Mouse (Mus musculus) kidney, postnatal 10 days (tissue): Measurements from ENCODE around the gene Dnajc19.
A peak's percentile ranks its signal among the peaks of the same experiment; 100 is the strongest.
"Not testable (repeated sequence)": the region's sequence is repeated elsewhere in the genome, so short reads cannot be mapped to it uniquely, and the experiment has no call there.

Experiments
- DNase-seq: peaks from one replicate; pipeline ENCODE4 v3.0.0; 2021; ENCODE audit warnings: mixed read lengths

Gene Dnajc19

DNA sequence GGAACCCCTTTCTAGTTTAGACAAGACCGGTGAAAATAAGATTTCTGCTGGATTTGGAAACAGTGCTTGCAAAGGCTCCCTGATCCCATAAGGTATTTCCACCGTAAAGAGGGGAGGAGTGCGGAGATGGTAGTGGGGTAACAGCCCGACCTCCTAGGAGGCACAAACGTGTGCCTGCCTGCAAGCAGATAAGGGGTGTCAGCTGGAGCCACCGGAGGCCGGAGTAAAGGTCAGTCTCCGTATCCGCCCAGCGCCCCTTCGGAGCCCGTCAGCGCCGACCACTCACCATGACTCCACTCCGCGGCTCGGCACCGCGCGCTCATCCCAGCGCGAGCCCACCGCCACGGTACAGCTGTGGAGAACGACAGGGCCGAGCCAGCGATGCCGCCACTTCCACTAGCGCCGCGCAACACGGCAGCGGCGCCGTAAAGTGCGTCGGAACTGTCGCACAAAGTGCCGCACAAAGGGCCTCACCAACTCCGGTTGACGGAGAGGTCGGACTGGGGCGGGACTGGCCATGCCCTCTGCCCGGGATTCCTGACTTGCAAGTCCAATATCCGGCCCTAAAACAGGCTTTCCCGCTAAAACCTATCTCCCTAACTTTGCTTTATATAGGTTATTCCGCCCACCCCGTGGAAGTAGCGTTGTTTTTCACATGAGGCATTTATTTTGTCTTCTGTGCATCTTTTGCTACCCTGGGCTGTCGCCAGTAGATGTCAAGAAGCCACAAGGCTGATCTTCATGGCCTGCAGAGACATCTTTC, at the start of gene Dnajc19:
Gene Dnajc19, minus strand, starts transcription at position 422 of the 763 bp plus-strand sequence.
- peak; percentile 97 for DNase-seq

DNA sequence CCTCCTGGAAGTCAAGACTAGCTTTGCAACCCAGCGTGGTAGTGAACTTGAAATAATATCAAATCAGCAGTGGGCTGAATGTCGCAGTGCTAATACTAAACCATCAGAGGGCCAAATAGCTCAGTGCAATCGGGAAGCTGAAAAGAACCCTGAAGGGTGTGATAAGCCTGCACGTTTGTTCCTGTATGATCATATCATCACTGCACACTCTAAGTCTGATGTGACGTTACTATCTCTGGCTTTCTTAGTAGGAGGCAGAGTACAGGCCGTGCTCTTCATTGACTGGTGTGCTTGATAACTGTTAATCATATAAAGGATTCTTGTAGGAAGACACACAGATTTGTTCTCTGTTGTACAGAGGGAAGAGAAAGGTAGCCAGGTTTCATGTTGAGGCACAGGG, 48.8 kb upstream of the Dnajc19 start:
- DNase-seq: no peak

DNA sequence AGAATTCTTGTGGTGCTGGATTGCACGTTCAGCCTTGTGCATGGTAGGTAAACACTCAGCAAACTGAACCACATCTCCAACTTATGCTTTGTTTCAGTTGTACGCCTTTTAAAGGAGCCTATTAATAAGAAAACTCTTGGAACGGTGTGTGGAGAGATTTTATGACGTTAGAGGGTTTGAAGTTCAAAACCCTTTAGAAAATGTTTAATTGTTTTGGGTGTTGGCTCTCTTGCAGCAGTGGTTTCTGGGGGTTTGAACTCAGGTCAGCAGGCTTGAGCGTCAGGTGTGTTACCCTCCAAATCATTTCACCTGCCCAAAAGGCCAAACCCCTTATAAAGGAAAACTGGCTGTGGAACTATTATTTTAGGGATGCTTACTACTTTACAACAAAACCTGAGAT, 40.2 kb upstream of the Dnajc19 start:
- DNase-seq: no peak

DNA sequence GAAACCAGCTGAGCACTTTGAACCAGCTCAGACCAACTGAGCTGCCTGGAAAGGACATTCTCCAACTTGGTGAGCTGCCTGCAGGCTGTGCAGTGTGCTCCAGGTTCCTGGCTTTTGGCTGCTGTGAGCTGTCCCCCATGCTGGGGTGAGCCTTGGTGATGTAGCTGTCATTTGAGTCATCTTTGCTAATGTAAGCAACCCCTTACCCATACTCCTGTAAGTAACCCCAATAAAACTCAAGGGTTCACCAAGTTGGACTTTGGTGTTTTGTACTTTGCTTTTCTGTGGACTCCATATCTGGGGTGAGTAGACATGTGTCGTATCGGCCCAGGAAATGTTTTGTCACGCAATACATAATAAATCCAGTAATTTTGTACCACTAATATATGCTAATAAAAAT, 39.7 kb upstream of the Dnajc19 start:
- DNase-seq: no peak

DNA sequence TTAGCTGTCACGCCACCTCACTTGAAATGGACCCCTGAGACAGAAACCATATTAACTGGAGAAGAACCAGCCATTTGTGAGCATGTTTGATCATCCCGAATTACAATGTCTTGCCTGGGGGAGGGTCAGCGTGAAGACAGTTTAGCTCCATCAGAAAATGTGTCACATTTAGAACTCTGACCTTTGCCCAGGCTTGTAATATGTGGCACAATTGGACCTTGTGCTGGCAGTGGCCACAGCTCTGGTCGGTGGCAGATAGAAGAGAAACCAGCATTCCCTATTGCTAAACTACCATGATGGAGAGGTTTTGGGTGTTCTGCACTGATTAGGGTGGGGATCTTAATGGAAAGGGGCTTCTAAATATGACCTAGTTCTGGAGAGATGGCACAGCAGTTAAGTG, 38.7 kb upstream of the Dnajc19 start:
- no peak for DNase-seq

DNA sequence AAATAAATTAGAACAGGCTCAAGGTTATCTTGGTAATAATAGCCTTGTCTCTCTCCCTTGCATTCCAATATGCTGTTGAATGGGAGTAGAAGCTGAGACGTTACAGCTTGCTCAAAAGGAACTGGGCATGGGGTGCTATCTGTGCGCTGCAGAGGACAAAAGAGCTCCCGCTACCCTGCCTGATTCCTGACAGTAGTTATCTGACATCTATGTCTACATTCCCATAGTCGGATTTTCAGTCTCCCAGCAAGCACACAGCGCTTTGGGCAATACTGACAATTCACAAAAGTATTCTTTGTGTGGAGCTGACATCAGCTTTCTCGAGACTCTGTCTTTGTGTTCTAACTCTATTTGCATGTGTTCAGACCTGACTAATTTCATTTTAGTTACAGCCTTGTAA, 34.7 kb upstream of the Dnajc19 start:
- no peak for DNase-seq

DNA sequence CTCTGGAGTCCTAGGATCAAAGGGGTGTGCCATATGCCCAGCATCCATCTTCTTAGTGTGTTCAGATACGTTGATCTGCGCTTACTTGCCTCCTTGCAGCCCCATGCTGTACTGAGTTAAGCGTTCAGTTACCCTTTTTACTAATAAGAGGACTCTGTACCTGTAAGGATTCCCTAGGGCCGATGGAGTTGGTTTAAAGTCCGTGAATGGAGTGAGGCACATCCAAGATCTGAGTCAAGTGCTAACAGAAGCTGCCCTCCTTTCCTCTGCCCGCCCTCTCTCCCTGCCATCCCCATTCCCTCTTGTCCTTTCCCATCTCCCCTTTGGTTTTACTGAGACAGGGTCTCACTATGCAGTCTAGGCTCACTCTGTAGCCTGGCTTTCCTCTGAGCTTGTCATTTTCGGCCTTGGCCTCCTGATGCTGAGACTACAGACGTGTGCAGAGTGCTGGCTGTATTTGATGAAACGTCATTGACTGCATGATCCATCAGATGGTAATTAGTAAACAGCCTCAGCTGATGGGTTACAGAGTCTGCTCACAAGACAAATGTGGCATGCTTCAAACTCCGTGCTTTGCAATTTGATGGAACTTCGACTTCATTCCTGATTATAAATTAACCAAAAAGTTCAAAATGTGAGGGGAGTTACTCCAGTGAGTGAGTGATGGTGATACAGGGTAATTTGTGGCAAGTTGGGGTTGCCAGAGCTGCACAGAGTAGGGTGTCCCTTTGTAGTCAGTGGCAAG, 31.0 kb upstream of the Dnajc19 start:
- DNase-seq: peak; percentile 21

DNA sequence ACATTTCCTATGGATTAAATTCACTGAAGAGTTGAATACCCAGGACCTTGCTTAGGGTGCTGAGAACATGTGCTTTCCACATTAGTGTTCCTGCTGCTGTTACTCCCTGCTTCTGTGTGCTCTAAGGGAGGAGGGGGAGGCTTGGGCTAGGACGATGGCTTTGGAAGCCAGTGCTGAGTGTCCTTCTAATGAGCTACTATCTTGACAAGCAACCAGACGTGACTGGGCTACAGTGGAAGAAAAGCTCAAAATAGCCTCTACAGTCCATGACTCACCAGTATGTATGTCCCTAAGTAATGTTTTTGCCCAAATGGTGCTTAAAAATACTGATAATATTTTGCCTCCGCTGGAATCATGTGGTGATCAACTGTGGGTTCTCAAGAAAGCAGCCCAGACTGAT, 26.5 kb upstream of the Dnajc19 start:
- no peak for DNase-seq

DNA sequence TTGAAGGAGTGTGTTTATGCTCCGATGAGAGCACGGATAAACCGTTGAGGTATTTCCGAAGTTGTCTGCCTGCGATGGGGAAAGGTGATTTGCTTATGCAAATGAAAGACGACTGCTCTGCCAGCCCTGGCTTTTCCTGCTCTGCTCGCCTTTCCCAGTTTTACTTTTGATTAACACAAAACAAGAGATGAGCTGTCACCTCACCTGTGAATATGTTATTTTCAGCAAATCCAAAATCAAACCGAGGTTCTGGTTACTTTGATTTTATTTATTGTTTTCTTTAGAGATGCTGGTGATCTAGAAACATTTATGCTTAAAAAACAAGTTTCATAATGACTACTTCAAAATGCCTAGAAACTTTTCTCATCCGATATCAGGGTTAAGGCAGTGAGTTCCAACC, 25.3 kb upstream of the Dnajc19 start:
- DNase-seq: no peak

DNA sequence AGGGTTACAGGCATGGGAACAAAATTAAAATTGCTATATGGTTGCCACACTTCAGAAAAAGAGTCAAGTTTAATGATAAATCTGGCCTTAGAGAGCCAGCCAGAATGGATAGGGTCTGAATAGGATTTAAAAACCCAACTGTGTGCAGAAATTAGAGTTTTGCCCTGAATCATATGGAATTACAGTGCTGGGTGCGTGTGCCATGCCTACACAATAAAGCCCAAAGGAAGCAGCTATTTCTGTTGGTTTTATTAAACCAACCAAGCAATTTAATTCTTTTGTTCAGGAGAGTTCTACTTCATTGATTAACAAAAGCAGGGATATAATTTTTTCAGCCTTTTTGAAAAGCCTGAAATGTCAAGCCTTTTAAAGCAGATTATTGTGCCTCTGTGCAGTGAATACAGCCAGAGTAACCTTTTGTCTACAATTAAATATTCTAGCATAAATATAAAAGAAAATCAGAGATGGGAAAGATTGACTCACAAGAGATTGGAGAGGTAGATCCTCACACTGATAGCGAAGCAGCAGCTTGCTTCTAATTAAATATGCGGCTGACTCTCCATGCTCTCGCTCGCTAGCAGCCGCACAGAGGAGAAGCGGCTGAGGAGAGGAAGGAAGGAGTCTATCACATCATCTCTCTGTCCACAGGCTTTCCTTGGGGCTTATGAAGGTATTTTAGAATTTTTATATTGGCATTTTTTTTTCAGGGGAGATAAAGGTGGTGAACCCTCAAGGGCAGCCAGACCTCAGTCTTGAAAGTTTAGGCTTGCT, 23.0 kb upstream of the Dnajc19 start:
- DNase-seq: no peak

DNA sequence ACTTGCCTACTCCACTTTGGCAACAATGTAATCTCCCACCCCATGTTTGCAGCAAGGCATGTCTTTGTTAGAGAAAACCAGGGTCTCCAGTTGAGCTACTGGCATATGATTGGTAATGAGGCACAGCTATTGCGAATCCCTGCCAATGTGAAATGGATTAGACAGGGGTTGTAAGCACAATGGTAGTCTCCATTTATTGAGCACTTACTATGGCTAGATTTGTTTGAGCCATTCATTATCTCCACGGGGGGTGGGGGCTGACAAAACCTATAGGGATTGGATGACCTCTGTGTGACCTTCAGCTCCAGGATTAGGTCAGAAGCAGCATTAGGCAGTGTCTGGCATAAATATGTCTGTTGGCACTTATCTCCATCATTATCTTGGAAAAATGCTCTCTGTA, 21.8 kb upstream of the Dnajc19 start:
- no peak for DNase-seq

DNA sequence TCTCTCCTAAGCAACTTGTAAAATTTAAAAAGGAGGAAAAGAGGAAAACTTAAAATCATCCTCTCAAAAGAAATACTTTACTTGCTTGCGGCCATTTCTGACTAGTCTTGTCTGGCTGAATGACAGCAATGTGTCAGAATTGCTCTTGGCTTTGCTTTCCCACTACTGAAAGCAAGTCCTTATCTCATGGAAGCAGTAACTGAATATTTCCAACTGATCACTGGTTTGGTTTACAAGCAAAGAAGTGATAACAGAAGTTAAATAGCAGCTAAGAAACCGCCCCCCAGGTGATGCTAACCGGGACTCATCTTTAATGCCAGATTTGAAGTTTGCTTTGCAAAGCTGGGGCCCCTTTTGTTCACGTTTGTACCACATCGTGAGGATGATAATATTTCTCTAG, 2.5 kb upstream of the Dnajc19 start:
- DNase-seq: no peak

DNA sequence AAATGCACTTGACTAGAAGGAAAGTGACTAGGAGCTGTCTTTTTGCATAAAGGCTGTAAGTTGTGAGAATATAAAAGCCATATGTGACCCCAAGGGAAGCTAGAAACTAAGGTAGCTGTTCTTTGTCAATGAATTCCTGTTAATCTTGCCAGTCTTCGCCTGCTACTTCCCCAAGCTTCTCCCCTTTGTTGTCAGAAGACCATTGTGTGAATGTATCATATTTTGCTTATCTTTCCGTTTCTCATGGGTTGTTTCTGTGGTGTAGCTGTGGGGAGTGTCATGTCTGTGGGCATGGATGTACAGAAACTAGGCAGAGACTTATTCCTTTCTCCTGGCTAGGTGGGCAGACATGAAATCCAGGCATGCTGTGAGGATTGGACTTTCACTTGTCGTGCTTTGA, 808 bp upstream of the Dnajc19 start:
- no peak for DNase-seq

DNA sequence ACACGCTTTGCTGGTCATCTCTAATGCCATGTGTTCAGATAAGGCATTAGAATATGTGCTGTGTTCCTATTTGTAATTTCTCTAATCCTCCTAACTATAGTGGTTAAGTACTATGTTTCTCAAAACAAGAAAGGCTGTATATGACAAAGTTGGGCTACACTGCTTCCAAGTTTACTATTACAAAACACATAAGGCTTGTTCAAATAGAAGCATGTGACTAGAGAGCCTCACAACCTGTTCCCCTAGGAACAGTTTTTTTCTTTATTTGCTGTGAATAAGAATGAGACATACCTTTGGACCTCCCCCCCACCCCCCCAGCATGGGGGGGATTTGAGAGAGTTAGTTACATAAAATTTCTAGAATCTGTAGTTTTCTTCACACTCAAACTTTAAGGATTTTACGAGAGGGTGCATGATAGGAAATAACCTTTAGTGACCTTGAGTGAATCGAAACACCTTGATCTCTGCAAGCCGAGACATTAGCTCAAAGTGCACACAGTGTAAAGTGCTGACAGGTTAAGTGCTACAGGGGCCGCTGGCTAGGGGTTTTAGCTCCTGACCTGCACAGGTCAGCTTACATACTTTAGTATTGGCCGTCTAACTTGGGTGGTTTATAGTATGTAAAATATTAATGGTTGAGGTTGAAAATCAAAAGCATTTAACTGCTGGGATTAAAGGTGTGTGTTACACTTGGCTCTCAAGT, 4.9 kb downstream of the Dnajc19 start:
- DNase-seq: peak; percentile 11

DNA sequence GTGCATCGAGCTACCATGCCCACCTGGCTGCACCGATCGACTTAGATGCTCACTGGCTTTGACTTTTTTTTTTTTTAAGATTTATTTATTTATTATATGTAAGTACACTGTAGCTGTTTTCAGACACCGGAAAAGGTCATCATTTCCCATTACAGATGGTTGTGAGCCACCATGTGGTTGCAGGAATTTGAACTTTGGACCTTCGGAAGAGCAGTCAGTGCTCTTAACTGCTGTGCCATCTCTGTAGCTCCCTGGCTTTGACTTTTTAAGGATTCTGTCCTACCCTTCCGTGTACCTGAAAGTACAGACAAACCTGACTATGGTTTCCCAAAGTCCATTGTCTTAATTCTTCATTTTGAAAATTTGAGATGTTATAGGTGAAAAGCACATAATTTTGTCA, 8.4 kb downstream of the Dnajc19 start:
- no peak for DNase-seq

DNA sequence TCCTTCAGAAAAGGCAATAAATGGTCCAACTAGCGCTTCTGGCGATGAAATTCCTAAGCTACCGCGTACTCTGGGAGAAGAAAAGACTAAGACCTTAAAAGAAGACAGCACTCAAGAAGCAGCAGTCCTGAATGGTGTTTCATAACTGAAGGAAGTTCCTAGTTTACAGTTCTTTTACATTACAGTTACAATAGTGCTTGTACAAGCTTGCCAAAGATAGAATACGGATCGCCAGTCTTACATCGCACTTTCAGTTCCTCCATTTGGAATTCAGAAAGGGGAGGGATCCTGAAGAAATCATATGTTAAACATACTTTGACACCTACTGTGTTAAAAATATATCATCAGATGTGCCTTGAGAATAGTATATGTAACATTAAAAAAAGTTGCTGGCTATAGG, 12.2 kb downstream of the Dnajc19 start:
- DNase-seq: not testable (repeated sequence)

DNA sequence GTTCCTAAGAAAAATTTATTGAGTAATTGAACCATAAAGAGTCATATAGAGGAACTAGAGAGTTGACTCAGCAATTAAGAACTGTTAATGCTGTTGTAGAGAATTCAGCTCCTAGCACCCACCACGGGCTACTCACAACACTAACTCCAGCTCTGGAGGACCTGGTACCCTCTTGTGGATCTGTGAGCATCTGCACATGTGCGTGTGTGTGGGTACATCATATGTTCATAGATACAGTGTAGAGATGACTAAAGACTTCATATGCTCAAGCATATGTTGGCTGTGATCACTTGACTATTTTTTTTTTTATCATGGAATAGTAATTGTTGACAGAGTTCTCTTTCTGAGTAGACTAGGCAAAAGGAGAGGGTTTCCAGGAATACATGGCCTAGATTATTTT, 18.8 kb downstream of the Dnajc19 start:
- no peak for DNase-seq

DNA sequence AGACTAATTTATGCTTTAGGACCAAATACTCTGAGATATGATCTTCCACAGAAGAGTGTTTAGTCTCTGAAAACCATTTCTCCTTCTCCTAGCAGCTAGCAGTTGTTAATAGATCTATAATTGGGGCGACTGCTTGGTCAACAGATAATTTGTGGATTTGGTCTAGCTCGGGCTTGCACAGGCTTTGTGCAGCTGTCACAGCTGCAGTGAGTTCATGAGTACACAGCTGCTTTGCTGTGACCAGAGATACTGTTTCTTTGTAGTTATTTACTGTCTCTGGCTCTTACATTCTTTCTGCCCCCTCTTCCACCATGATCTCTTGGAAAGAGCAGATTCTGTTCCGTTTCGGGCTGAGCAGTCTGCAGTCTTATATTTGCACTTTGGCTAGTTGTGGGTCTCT, 39.1 kb downstream of the Dnajc19 start:
- DNase-seq: no peak

DNA sequence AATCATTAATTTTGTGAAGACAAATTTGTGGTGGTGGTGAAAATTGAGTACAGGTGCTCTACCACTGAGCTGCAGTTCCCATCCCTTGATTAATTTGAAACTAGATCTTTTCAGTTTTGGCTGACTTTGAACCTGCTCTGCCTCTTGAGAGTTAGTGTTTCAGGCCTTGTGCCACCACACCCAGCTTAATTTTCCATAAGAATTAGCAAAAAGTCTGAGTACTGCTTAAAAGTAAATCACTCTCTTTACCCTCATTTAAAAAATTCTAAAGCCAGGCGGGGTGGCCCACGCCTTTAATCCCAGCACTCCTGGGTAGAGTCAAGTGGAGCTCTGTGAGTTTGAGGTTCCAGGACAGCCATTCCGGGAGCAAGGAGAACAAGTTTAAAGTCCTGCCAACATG, 45.4 kb downstream of the Dnajc19 start:
- no peak for DNase-seq

DNA sequence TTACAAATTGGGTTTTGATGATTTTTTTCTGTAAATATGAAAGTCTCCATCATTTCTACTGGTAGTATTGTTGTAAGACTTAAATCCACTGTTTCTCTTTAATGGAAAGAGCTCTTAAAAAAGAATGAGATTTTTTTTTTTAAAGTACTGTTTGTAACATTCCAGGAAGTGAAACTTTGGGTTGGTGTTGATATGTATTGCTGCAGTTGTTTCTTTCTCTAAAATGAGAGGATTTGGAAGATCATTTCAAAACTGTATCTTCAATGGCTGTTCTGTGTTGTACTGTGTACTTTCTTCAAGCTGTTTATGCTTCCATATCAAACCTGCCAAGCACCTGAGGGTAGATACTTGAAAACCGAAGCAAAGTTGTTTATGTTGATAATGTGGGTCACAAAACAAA, 46.3 kb downstream of the Dnajc19 start:
- DNase-seq: no peak

DNA sequence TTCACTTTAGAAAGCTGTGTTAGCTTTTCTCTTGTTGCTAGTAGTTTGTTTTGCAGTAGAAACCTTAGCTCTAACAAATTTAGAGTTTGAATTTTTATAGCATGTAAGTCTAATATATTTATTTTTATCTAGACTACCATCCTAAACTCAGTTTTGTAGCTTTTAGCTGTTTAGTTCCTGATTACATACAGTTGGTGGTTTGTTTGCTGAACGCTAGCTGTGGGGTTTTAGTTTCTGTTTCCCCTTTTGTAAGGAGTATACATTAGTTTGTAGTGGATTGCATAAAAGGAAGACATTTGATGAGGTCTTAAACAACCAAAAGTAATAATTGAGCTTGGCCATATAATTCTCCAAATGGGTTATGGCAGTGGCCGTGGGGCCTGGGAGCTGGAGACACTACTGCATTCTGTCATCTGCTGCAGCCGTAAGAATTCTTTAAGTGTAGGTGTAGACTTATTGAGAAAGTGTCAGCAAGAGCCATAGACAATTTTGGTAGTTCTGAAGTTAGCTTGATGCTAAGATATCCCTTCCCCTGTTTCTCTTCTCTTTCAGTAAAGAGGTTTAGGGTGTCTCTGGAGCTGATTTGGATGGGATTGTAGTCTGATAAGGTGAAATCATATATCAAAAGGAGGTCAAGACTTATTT, 47.3 kb downstream of the Dnajc19 start:
- no peak for DNase-seq

DNA sequence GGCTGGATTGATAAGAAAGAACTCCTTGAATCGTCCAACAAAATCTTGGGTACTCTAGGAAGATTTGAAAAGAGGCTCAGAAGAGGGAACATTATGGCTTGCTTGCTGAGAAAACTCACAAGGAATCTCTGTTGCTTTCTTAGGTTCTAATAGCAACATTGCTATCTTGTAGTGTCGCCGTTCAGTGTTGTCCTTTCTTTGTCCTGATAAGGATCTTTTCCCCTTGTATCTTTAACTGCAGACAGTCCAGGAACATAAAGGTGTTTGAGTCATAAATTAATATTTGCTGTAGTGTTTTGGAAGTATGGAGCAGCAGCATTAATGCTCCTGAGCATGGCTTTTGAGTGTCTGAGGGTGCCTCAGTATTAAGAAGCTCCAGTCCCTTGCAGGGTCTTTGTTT, 50.5 kb downstream of the Dnajc19 start:
- DNase-seq: no peak

DNA sequence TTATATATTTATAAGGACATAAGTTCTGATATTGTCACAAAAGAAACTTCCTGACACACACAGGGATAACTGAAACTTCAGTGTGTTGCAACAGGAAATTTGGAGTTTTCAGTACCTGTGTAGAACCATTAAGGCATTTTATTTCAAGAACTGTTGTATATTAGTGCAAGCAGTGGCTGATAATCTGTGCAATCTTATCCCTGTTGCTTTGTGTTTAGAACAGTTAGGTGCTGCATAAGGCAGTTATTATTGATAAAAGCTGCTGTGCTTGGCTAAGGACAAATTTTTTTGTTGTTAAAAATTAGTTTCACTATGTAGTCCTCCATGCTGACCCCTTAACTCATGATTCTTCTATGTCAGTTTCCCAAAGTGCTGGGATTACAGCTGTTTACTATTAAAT, 52.2 kb downstream of the Dnajc19 start:
- no peak for DNase-seq
